Mouse (Mus musculus) forebrain, embryonic 13.5 days (tissue): ENCODE data around the gene Prkab1. TPM values are rescaled to one million over a fixed set of nuclear protein-coding genes. Genes with fewer than 3 reads are reported as not detected.

Experiments used
- ATAC-seq: fragments of 200-750 bp; cut with Nextera tagmentation; 2 replicates; pipeline ENCODE4 v1.8.0; 2017
- H3K27ac ChIP-seq: fragments of 300-500 bp; sonication (generic); 2 replicates; pipeline ENCODE4 v1.5.1; 2015; ENCODE audit warnings: inconsistent platforms, mild to moderate bottlenecking, moderate library complexity
- H3K27me3 ChIP-seq: fragments of 300-500 bp; sonication (generic); 2 replicates; pipeline ENCODE4 v1.6.1; 2015; ENCODE audit warnings: mild to moderate bottlenecking, inconsistent platforms
- H3K36me3 ChIP-seq: fragments of 300-500 bp; sonication (generic); 2 replicates; pipeline ENCODE4 v1.6.1; 2015; ENCODE audit warnings: mild to moderate bottlenecking, inconsistent platforms; ENCODE audit not compliant: poor library complexity, severe bottlenecking
- H3K4me1 ChIP-seq: fragments of 300-500 bp; sonication (generic); 2 replicates; pipeline ENCODE4 v1.6.1; 2015; ENCODE audit warnings: inconsistent platforms
- H3K4me2 ChIP-seq: fragments of 300-500 bp; sonication (generic); 2 replicates; pipeline ENCODE4 v1.6.1; 2015; ENCODE audit warnings: inconsistent platforms, mild to moderate bottlenecking, moderate library complexity
- H3K4me3 ChIP-seq: fragments of 300-500 bp; sonication (generic); 2 replicates; pipeline ENCODE4 v1.5.1; 2015; ENCODE audit warnings: mild to moderate bottlenecking, inconsistent platforms
- H3K9ac ChIP-seq: fragments of 300-500 bp; sonication (generic); 2 replicates; pipeline ENCODE4 v1.6.1; 2015; ENCODE audit warnings: mild to moderate bottlenecking, inconsistent platforms
- H3K9me3 ChIP-seq: fragments of 300-500 bp; sonication (generic); replicated peaks from 2 replicates; pipeline ENCODE4 v1.6.1; 2016; ENCODE audit warnings: inconsistent platforms
- WGBS: fragments of 180-500 bp; shearing (Covaris S2); methylation state at CpG from one replicate; pipeline ENCODE4 v1.1.7; 2015; 5-methylcytosine and 5-hydroxymethylcytosine counted together
- polyA plus RNA-seq: library from polyadenylated mRNA; unstranded; fragments of >200 nt; fragmentation: Nextera tagmentation; extraction: Ambion mirVana; gene quantifications from 2 replicates; pipeline ENCODE4 v1.2.1, GENCODE M21; 2015

Gene Prkab1
- 47.6 and 53.7 TPM in 2 replicates for polyA plus RNA-seq

- Histone ChIP-seq H3K4me1 (peaks cover 25% of the 10 kb centered on the region), H3K4me2 (peak within 1 kb of the TSS; percentile 83), H3K36me3 (peaks cover 32% of the 10 kb centered on the region), H3K27me3 (0 out of 2 replicates have a peak, but pooled peaks cover 3% of the 10 kb centered on the region), H3K9ac (peak within 1 kb of the TSS; percentile 84), H3K9me3 (no peaks in the 10 kb centered on the region), H3K27ac (peak within 1 kb of the TSS; percentile 77), H3K4me3 (peak within 1 kb of the TSS; percentile 83)
- peak; percentile 98 for ATAC-seq
- WGBS, result under 1% methylated on average over 42 of the region's 46 CpGs
Measured at GRCm38 (mm10) chr5:116024327-116024739, at the start of gene Prkab1. Prkab1 (minus strand) TSS chr5:116024508.

DNA sequence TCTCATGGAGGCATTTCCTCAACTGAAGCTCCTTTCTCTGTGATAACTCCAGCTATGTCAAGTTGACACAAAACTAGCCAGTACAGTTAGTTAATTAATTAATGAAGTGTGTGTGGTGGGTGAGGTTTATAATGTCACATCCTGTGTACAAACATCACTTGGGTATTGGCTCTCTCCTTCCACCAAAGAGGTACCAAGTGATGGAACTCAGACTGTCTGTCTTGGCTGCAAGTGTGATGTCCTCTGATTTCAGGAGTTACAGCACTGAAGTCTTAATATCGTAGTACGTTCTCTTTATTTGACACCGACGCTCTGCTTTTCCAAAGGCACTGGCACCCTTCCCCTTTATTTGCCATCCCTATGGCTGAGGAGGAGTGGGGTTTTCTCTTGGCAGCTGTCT, 45.3 kb upstream of the Prkab1 start:
- WGBS, result 96% methylated on average over 4 of the region's 4 CpGs
- H3K4me2 ChIP-seq, result no peak overlapping the region

GRCm38 (mm10) chr5:116052826-116053225, 28.5 kb upstream of the Prkab1 start:
- 42% methylated on average over 6 of the region's 6 CpGs for WGBS
- Histone ChIP-seq H3K4me2 (no peak overlapping the region), H3K9ac (no peak overlapping the region), H3K4me1 (no peaks in the 10 kb centered on the region), H3K9me3 (no peaks in the 10 kb centered on the region), H3K36me3 (no peaks in the 10 kb centered on the region), H3K27me3 (no peaks in the 10 kb centered on the region), H3K4me3 (no peak overlapping the region), H3K27ac (no peak overlapping the region)
- no peak for ATAC-seq

More for the DNA sequence above, 45.3 kb upstream of the Prkab1 start:
- Histone ChIP-seq H3K4me3 (no peak overlapping the region), H3K36me3 (no peaks in the 10 kb centered on the region), H3K27ac (no peak overlapping the region), H3K27me3 (no peaks in the 10 kb centered on the region), H3K9ac (no peak overlapping the region), H3K4me1 (no peaks in the 10 kb centered on the region), H3K9me3 (0 out of 2 replicates have a peak, but pooled peaks cover 5% of the 10 kb centered on the region)
- no peak for ATAC-seq

DNA sequence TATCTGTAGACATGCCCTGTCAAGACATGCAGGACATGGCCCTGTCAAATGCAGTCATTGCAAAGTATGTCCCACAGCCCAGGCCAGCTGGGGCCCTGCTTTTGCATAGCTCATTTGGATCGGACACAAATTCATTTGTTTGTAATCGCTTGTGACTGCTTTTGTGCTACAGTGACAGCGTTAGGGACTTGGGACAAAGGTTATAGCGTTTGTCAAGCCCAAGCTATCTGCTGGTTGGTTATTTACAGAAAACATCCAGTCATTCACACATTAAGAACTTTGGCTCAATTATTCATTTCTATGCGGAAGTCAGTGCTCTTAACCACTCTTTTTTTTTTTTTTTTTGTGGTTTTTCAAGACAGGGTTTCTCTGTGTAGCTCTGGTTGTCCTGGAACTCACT, 27.9 kb upstream of the Prkab1 start:
- H3K27me3 ChIP-seq, result no peaks in the 10 kb centered on the region
- no peak overlapping the region for H3K9ac ChIP-seq
- no peak overlapping the region for H3K4me3 ChIP-seq
- H3K36me3 ChIP-seq, result no peaks in the 10 kb centered on the region
- no peak for ATAC-seq
- WGBS, result 81% methylated on average over 5 of the region's 5 CpGs
- no peak overlapping the region for H3K27ac ChIP-seq
- H3K4me1 ChIP-seq, result no peaks in the 10 kb centered on the region
- no peak overlapping the region for H3K4me2 ChIP-seq
- no peaks in the 10 kb centered on the region for H3K9me3 ChIP-seq

- no peak overlapping the region for H3K27ac ChIP-seq
- no peak for ATAC-seq
- H3K4me2 ChIP-seq, result no peak overlapping the region
- WGBS, result 83% methylated on average over 4 of the region's 4 CpGs
- no peak overlapping the region for H3K9ac ChIP-seq
- H3K9me3 ChIP-seq, result no peaks in the 10 kb centered on the region
- H3K27me3 ChIP-seq, result no peaks in the 10 kb centered on the region
- no peaks in the 10 kb centered on the region for H3K4me1 ChIP-seq
- H3K4me3 ChIP-seq, result no peak overlapping the region
- H3K36me3 ChIP-seq, result no peaks in the 10 kb centered on the region
Measured at GRCm38 (mm10) chr5:116049821-116050220, 25.5 kb upstream of the Prkab1 start.

GRCm38 (mm10) chr5:116048321-116048720, 24.0 kb upstream of the Prkab1 start:
- Histone ChIP-seq H3K36me3 (no peaks in the 10 kb centered on the region), H3K9me3 (no peaks in the 10 kb centered on the region), H3K27ac (no peak overlapping the region), H3K27me3 (no peaks in the 10 kb centered on the region), H3K4me2 (no peak overlapping the region), H3K9ac (no peak overlapping the region), H3K4me3 (no peak overlapping the region), H3K4me1 (no peaks in the 10 kb centered on the region)
- 97% methylated on average over 3 of the region's 3 CpGs for WGBS
- ATAC-seq, result no peak

- Histone ChIP-seq H3K9me3 (no peaks in the 10 kb centered on the region), H3K36me3 (no peaks in the 10 kb centered on the region), H3K27ac (no peak overlapping the region), H3K27me3 (no peaks in the 10 kb centered on the region), H3K4me2 (no peak overlapping the region), H3K9ac (no peak overlapping the region), H3K4me1 (no peaks in the 10 kb centered on the region), H3K4me3 (no peak overlapping the region)
- ATAC-seq, result no peak
- 77% methylated on average over 4 of the region's 4 CpGs for WGBS
Measured at GRCm38 (mm10) chr5:116046246-116046645, 21.9 kb upstream of the Prkab1 start.

GRCm38 (mm10) chr5:116045581-116045980, 21.3 kb upstream of the Prkab1 start:
- H3K4me3 ChIP-seq, result no peak overlapping the region
- H3K9me3 ChIP-seq, result no peaks in the 10 kb centered on the region
- no peak overlapping the region for H3K9ac ChIP-seq
- WGBS, result 88% methylated on average over 8 of the region's 8 CpGs
- no peak overlapping the region for H3K27ac ChIP-seq
- H3K27me3 ChIP-seq, result no peaks in the 10 kb centered on the region
- H3K4me2 ChIP-seq, result no peak overlapping the region
- H3K4me1 ChIP-seq, result no peaks in the 10 kb centered on the region
- ATAC-seq, result no peak
- H3K36me3 ChIP-seq, result no peaks in the 10 kb centered on the region

GRCm38 (mm10) chr5:116042241-116042640, 17.9 kb upstream of the Prkab1 start:
- no peak overlapping the region for H3K27ac ChIP-seq
- H3K4me1 ChIP-seq, result no peaks in the 10 kb centered on the region
- 62% methylated on average over 7 of the region's 7 CpGs for WGBS
- H3K4me2 ChIP-seq, result no peak overlapping the region
- no peak overlapping the region for H3K4me3 ChIP-seq
- H3K27me3 ChIP-seq, result no peaks in the 10 kb centered on the region
- H3K9ac ChIP-seq, result no peak overlapping the region
- H3K9me3 ChIP-seq, result no peaks in the 10 kb centered on the region
- no peak for ATAC-seq
- H3K36me3 ChIP-seq, result no peaks in the 10 kb centered on the region

DNA sequence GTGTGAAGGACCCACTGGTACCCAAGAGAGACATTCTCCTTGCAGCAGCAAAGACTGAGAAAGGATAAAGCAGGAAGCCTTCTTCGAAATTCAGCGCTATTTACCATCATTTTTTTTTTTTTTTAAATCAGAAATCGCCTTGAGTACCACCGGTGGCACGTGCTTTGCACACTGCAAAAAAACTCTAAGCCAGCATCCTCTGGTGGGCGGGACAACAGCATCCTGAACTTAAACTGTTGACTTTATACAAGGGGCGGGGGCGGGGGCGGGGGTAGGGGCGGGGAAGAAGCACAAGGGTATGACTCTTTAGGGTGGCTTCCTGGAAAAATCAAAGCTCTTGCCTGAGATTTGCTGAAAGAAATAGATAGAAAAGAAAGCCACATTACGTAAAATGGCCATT, 15.4 kb upstream of the Prkab1 start:
- no peaks in the 10 kb centered on the region for H3K9me3 ChIP-seq
- H3K4me2 ChIP-seq, result 0 out of 2 replicates have a peak overlapping the region, but pooled peaks have one; percentile 2
- ATAC-seq, result no peak
- H3K9ac ChIP-seq, result no peak overlapping the region
- 40% methylated on average over 11 of the region's 11 CpGs for WGBS
- no peaks in the 10 kb centered on the region for H3K36me3 ChIP-seq
- H3K27me3 ChIP-seq, result 0 out of 2 replicates have a peak, but pooled peaks cover 4% of the 10 kb centered on the region
- no peak overlapping the region for H3K27ac ChIP-seq
- H3K4me1 ChIP-seq, result no peaks in the 10 kb centered on the region
- H3K4me3 ChIP-seq, result no peak overlapping the region

DNA sequence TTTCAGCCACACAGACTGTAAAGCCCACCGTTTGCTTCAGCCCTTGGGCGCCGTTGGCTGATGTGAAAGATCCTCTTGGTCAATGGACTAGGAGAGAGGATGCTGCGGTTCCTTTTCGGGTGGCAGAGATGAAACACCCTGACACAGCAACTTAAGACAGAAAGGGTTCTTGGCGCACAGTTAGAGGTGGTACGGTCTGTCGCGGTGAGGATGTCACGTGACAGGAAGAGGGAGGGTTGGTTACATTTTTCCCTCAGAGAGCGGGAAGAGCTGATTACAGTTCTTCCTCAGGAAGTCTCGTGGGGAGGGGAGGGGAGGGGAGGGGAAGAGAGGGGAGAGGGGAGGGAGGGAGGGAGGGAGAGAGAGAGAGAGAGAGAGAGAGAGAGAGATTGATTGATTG, 13.4 kb upstream of the Prkab1 start:
- no peak overlapping the region for H3K9ac ChIP-seq
- H3K9me3 ChIP-seq, result no peaks in the 10 kb centered on the region
- H3K36me3 ChIP-seq, result no peaks in the 10 kb centered on the region
- 65% methylated on average over 12 of the region's 12 CpGs for WGBS
- no peak for ATAC-seq
- no peak overlapping the region for H3K4me2 ChIP-seq
- no peak overlapping the region for H3K27ac ChIP-seq
- H3K4me1 ChIP-seq, result no peaks in the 10 kb centered on the region
- no peak overlapping the region for H3K4me3 ChIP-seq
- 0 out of 2 replicates have a peak, but pooled peaks cover 4% of the 10 kb centered on the region for H3K27me3 ChIP-seq

DNA sequence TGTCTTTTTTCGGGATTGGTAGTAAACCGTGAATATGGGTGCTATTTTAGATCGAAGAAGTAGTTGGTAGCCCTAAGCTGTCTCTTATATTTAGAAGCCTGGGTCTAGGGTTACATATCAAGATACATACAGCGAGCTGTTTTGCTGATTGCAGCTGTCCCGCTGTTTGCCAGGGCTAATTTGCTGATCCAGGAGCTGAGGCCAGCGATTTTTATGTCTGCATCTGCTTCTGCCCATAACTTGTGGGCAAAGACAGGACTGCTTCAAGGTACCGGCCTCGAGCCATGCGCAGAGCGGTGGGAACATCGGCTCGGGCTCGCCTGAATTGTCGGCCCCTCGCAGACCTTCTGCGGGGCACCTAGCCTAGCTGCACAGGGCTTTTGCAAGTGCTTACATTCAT, 12.2 kb upstream of the Prkab1 start:
- Histone ChIP-seq H3K27ac (no peak overlapping the region), H3K4me3 (no peak overlapping the region), H3K27me3 (0 out of 2 replicates have a peak, but pooled peaks cover 4% of the 10 kb centered on the region), H3K9me3 (no peaks in the 10 kb centered on the region), H3K4me2 (no peak overlapping the region), H3K9ac (no peak overlapping the region), H3K4me1 (no peaks in the 10 kb centered on the region), H3K36me3 (no peaks in the 10 kb centered on the region)
- 49% methylated on average over 16 of the region's 16 CpGs for WGBS
- ATAC-seq, result no peak

GRCm38 (mm10) chr5:116031190-116031577, 6.9 kb upstream of the Prkab1 start:
- Histone ChIP-seq H3K27me3 (peaks cover 17% of the 10 kb centered on the region), H3K4me1 (peaks cover 6% of the 10 kb centered on the region), H3K4me3 (no peak overlapping the region), H3K36me3 (no peaks in the 10 kb centered on the region), H3K27ac (no peak overlapping the region), H3K4me2 (peak overlapping the region; percentile 46), H3K9ac (no peak overlapping the region), H3K9me3 (no peaks in the 10 kb centered on the region)
- no peak for ATAC-seq
- WGBS, result 4% methylated on average over 14 of the region's 14 CpGs
